Mouse (Mus musculus): Measurements from ENCODE around the gene Eif3l. TPM values are rescaled to one million over a fixed set of nuclear protein-coding genes. Genes with fewer than 3 reads are reported as not detected.

Gene Eif3l
- polyA plus RNA-seq, 1 experiment from 2014 or later = 209 TPM

- Histone ChIP-seq H3K27ac (no peak overlapping the region), H3K4me1 (peaks cover 29% of the 10 kb centered on the region), H3K36me3 (replicated peaks) (peaks cover 22% of the 10 kb centered on the region), H3K4me2 (no peak overlapping the region), H3K4me3 (replicated peaks) (no peak overlapping the region; the same call in 1 of the 2 replicates), H3K9ac (0 out of 2 replicates have a peak overlapping the region, but pooled peaks have one; percentile 17), H3K27me3 (peaks cover 44% of the 10 kb centered on the region), H3K9me3 (no peaks in the 10 kb centered on the region)
- ATAC-seq (ENCODE audit: low FRiP score) = no peak
- 16% methylated on average over 14 of the region's 14 CpGs for WGBS
Observed at GRCm38 (mm10) chr15:79037913-79038328, 37.1 kb upstream of the Eif3l start.

GRCm38 (mm10) chr15:79038331-79038730, 36.6 kb upstream of the Eif3l start:
- WGBS = 70% methylated on average over 10 of the region's 10 CpGs
- Histone ChIP-seq H3K27me3 (peaks cover 48% of the 10 kb centered on the region), H3K27ac (no peak overlapping the region), H3K9ac (no peak overlapping the region), H3K4me1 (peaks cover 33% of the 10 kb centered on the region), H3K36me3 (replicated peaks) (peaks cover 22% of the 10 kb centered on the region), H3K4me3 (replicated peaks) (no peak overlapping the region), H3K4me2 (no peak overlapping the region), H3K9me3 (no peaks in the 10 kb centered on the region)
- no peak for ATAC-seq (ENCODE audit: low FRiP score)

GRCm38 (mm10) chr15:79038853-79039252, 36.1 kb upstream of the Eif3l start:
- H3K36me3 ChIP-seq (replicated peaks) = peaks cover 22% of the 10 kb centered on the region
- peaks cover 35% of the 10 kb centered on the region for H3K4me1 ChIP-seq
- no peak overlapping the region for H3K9ac ChIP-seq
- peak; percentile 72 for ATAC-seq (ENCODE audit: low FRiP score)
- 23% methylated on average over 7 of the region's 7 CpGs for WGBS
- no peak overlapping the region for H3K27ac ChIP-seq
- H3K4me2 ChIP-seq = no peak overlapping the region
- H3K27me3 ChIP-seq = peaks cover 53% of the 10 kb centered on the region
- no peaks in the 10 kb centered on the region for H3K9me3 ChIP-seq
- H3K4me3 ChIP-seq (replicated peaks) = no peak overlapping the region

GRCm38 (mm10) chr15:79040501-79041416, 34.2 kb upstream of the Eif3l start:
- peak overlapping the region; percentile 48 for H3K9ac ChIP-seq
- no peak for ATAC-seq (ENCODE audit: low FRiP score)
- H3K9me3 ChIP-seq = no peaks in the 10 kb centered on the region
- H3K4me3 ChIP-seq (replicated peaks) = peak overlapping the region; percentile 7
- H3K4me1 ChIP-seq = peaks cover 42% of the 10 kb centered on the region
- peaks cover 13% of the 10 kb centered on the region for H3K36me3 ChIP-seq (replicated peaks)
- peak overlapping the region; percentile 44 for H3K4me2 ChIP-seq
- WGBS = 23% methylated on average over 24 of the region's 24 CpGs
- H3K27me3 ChIP-seq = peaks cover 70% of the 10 kb centered on the region
- H3K27ac ChIP-seq = no peak overlapping the region

GRCm38 (mm10) chr15:79041585-79041984, 33.4 kb upstream of the Eif3l start, which contains the start of gene Galr3:
Gene Galr3 (plus strand): TSS chr15:79041885.
- peak within 1 kb of the TSS; percentile 81 for H3K4me2 ChIP-seq
- H3K9ac ChIP-seq = peak within 1 kb of the TSS; percentile 57
- no peaks in the 10 kb centered on the region for H3K9me3 ChIP-seq
- H3K4me1 ChIP-seq = peaks cover 42% of the 10 kb centered on the region
- no peak within 1 kb of the TSS for H3K27ac ChIP-seq
- peaks cover 72% of the 10 kb centered on the region for H3K27me3 ChIP-seq
- peak within 1 kb of the TSS; percentile 54 for H3K4me3 ChIP-seq (replicated peaks)
- WGBS = 89% methylated on average over 6 of the region's 6 CpGs
- H3K36me3 ChIP-seq (replicated peaks) = peaks cover 6% of the 10 kb centered on the region
- ATAC-seq (ENCODE audit: low FRiP score) = no peak

GRCm38 (mm10) chr15:79042721-79043491, 32.1 kb upstream of the Eif3l start:
- Histone ChIP-seq H3K4me3 (replicated peaks) (peak overlapping the region; percentile 54), H3K4me2 (peak overlapping the region; percentile 81), H3K27ac (no peak overlapping the region), H3K36me3 (replicated peaks) (no peaks in the 10 kb centered on the region), H3K27me3 (peaks cover 83% of the 10 kb centered on the region), H3K4me1 (peaks cover 39% of the 10 kb centered on the region), H3K9me3 (no peaks in the 10 kb centered on the region), H3K9ac (peak overlapping the region; percentile 57)
- 2% methylated on average over 102 of the region's 105 CpGs for WGBS
- no peak for ATAC-seq (ENCODE audit: low FRiP score)

GRCm38 (mm10) chr15:79044837-79045236, 30.1 kb upstream of the Eif3l start:
- Histone ChIP-seq H3K4me2 (no peak overlapping the region), H3K9me3 (no peaks in the 10 kb centered on the region), H3K36me3 (replicated peaks) (no peaks in the 10 kb centered on the region), H3K4me1 (peaks cover 31% of the 10 kb centered on the region), H3K4me3 (replicated peaks) (no peak overlapping the region), H3K9ac (no peak overlapping the region), H3K27me3 (peaks cover 73% of the 10 kb centered on the region), H3K27ac (no peak overlapping the region)
- 7% methylated on average over 4 of the region's 4 CpGs for WGBS
- ATAC-seq (ENCODE audit: low FRiP score) = peak; percentile 40; the same call in 1 of the 2 replicates

GRCm38 (mm10) chr15:79048186-79048585, 26.8 kb upstream of the Eif3l start:
- no peak for ATAC-seq (ENCODE audit: low FRiP score)
- no peak overlapping the region for H3K4me3 ChIP-seq (replicated peaks)
- H3K9me3 ChIP-seq = no peaks in the 10 kb centered on the region
- WGBS = 79% methylated on average over 4 of the region's 4 CpGs
- peaks cover 40% of the 10 kb centered on the region for H3K27me3 ChIP-seq
- H3K4me1 ChIP-seq = peaks cover 19% of the 10 kb centered on the region
- no peak overlapping the region for H3K4me2 ChIP-seq
- no peak overlapping the region for H3K27ac ChIP-seq
- H3K9ac ChIP-seq = no peak overlapping the region
- H3K36me3 ChIP-seq (replicated peaks) = peaks cover 11% of the 10 kb centered on the region

GRCm38 (mm10) chr15:79050160-79050845, 24.7 kb upstream of the Eif3l start:
- Histone ChIP-seq H3K4me2 (no peak overlapping the region), H3K27ac (0 out of 2 replicates have a peak overlapping the region, but pooled peaks have one; percentile 3), H3K4me3 (replicated peaks) (no peak overlapping the region), H3K27me3 (peaks cover 19% of the 10 kb centered on the region), H3K9ac (peak overlapping the region; percentile 33; the same call in 1 of the 2 replicates), H3K4me1 (peaks cover 9% of the 10 kb centered on the region), H3K9me3 (no peaks in the 10 kb centered on the region), H3K36me3 (replicated peaks) (peaks cover 32% of the 10 kb centered on the region)
- 57% methylated on average over 9 of the region's 9 CpGs for WGBS
- peak; percentile 49; the same call in 1 of the 2 replicates for ATAC-seq (ENCODE audit: low FRiP score)

DNA sequence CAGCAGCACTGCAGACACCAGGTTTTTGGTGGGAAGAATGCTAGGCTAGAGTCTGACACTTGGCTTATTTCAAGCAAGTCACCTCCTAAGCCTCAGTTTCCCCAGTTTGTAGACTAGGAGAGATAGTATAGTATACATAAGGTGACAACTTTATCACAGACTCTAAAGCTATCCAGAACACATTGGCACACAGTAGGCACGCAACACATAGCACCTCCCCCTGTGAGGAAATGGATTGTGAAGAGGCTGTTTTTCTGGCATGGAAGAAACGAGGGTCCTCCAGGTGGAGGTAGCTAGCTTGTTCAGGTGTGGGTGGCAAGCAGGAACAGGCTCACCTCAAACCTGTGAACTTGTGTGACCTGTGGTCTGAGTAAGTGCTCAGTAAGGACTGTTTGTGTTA, 24.0 kb upstream of the Eif3l start:
- Histone ChIP-seq H3K36me3 (replicated peaks) (peaks cover 38% of the 10 kb centered on the region), H3K4me3 (replicated peaks) (no peak overlapping the region), H3K9ac (no peak overlapping the region), H3K9me3 (no peaks in the 10 kb centered on the region), H3K27me3 (peaks cover 15% of the 10 kb centered on the region), H3K4me1 (peaks cover 9% of the 10 kb centered on the region), H3K4me2 (no peak overlapping the region), H3K27ac (no peak overlapping the region)
- no peak for ATAC-seq (ENCODE audit: low FRiP score)
- WGBS = 91% methylated on average over 2 of the region's 2 CpGs

DNA sequence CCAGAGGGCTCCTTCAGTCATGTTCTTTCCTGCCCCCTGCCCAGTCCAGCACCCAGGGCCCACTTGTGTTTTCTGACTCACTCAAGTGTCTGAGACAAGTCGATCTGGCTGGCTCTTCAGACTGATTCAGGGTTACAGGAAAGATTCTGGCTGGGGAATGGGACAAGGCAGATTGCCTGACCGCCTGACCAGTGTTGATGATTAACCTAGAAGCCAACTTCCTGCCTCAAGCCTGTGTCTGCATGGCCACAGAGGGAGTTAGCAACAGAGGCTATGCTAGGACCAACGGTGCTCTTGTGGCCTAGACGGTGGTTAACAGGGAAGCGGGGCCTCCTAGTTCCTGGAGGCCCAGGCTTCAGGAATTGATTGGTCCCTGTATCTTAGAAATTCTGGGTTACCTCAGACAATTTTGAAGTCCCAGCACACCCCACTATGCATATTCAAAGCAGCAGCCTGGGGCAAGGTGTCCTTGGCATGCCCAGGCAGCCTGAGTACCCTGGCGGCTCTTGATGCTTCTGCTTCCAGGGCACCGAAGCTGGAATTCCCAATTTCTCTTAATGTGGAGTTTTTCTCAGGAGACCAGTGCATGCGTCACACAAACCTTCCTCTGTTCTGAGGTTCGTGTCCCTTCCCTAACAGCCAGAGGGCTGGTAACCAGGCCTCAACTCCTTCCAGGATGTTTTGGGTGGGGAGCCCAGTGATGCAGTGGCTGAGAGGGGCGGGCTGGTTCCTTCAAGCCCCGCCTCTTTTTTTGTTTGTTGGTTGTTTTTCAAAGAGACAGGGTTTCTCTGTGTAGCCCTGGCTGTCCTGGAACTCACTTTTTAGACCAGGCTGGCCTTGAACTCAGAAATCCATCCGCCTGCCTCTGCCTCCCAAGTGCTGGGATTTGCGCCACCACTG, 23.3 kb upstream of the Eif3l start:
- no peaks in the 10 kb centered on the region for H3K9me3 ChIP-seq
- peaks cover 13% of the 10 kb centered on the region; the same call in 1 of the 2 replicates for H3K27me3 ChIP-seq
- ATAC-seq (ENCODE audit: low FRiP score) = no peak
- WGBS = 77% methylated on average over 13 of the region's 13 CpGs
- H3K4me3 ChIP-seq (replicated peaks) = no peak overlapping the region
- no peak overlapping the region for H3K9ac ChIP-seq
- peaks cover 9% of the 10 kb centered on the region for H3K4me1 ChIP-seq
- H3K27ac ChIP-seq = no peak overlapping the region
- H3K36me3 ChIP-seq (replicated peaks) = peaks cover 46% of the 10 kb centered on the region
- H3K4me2 ChIP-seq = no peak overlapping the region
